Mouse (Mus musculus): ENCODE data around the gene Nup88.
A peak's percentile ranks its signal among the peaks of the same experiment; 100 is the strongest.

Nup88 gene

DNA sequence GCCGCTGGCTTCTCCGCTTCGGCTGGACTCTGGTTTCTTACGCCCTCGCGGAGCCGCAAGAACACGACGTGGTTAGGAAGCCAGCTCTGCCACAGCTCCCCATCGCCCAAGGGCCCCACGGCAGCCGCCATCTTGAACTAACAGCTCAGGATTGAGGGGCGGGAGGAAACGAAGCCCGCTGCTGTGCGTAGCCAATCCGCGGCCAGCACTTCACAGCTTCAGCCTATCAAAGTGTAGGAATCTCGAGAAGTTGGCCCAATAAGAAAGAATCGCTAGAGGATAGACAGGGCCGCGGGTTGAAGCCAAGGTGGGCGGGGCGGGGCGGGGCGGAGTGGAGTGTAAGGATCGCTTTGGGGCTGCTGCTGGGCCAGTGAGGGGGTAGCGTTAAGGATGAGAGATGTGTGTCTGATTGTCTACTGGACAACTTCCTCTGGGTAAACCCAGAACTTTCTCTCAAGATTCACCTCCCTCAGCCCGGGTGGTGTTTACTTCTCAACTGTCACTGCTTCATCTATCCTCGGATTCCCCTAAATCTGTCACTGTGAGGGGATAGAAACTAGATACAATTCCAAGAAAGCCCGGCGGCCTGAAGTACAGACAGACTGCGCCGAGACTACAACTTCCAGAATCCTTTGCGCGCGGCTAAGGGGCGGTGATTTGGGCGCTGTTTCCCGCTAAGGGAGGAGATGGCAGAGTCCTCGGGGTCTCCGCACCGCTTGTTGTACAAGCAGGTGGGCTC, at the start of gene Nup88, which contains the start of gene Rpain:
TSS of gene Nup88 (minus strand) at position 153 of the 739 bp plus-strand sequence.
TSS of gene Rpain (plus strand) at position 393 of the 739 bp plus-strand sequence.
- no peak for TF ChIP-seq GATA4 (IDR thresholded peaks at IDR 0.05; ENCODE audit: insufficient replicate concordance, low read length)

DNA sequence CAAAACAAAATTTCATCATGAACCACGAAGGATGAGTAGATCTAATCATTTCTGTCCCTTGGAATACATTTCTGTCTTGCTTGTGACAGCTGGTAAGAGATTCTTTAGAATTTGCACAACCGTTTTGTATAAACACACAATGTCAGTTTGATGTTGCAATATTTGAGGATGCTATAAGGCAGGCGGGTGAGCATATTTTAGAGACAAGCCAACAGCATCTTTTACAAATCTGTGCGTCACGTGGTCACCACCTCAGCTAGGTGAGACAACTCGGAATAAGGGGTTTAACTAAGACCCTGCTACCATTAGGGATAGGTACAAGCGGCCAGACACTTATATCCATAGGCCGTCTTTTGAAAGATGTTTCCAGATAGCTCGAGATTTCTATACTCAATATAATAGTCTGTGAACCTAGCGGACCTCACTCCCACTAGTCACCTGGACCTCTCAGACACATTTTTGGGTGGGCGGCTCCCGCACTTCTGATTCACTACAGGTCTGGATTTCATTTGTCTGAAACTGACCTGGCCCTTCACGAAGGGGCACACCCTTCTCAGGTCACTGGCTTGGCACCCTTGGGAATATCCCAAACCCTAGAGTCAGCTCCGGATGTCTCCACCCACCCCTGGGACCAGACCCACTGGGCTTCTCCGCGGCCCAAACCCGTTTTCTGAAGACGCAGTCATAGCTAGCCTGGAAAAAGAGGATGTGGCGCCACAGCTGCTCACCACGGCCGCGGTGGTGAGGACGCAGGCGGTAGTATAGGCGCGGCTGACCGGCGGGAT, 48.8 kb upstream of the Nup88 start:
- TF ChIP-seq GATA4 (IDR thresholded peaks at IDR 0.05; ENCODE audit: insufficient replicate concordance, low read length) = no peak

DNA sequence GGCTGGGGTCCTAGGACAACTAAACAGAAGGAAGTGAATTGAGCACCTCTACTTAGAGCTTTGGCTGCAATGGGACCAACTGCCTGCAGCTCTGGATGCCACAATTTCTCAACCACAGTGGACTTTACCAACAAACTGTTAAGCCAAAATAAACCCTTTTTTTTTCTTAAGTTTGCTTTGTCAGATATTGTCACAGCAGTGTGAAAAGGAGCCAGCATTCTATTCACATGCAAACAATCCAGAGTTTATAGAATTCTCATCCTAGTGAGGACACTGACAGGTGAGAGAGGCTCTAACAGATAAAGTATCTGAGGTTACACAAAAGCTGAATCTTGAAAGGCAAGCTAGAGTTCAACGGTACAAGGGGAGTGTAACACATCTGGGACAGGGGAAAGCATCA, 47.3 kb upstream of the Nup88 start:
- peak; percentile 63; the same call in 1 of the 2 replicates for TF ChIP-seq GATA4 (IDR thresholded peaks at IDR 0.05; ENCODE audit: insufficient replicate concordance, low read length)

DNA sequence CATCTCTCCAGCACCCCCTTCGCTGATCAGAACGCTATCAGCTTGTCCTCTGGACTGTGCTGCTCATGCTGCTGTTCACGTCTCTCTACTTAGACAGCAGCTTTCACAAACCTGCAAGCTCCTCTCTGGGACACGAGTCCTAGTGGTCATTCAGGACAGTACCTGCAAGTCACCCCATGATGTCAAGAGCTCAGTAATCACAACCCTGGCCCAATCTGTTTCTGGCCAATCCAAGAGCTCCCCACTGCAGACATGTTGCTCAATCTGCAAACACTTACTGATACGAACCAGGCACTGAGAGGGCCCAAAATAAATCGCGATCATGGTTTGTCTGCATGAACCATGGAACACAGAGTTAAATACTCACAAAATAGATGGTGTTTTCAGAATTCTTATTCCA, 43.0 kb upstream of the Nup88 start:
- TF ChIP-seq GATA4 (IDR thresholded peaks at IDR 0.05; ENCODE audit: insufficient replicate concordance, low read length) = peak; percentile 76

DNA sequence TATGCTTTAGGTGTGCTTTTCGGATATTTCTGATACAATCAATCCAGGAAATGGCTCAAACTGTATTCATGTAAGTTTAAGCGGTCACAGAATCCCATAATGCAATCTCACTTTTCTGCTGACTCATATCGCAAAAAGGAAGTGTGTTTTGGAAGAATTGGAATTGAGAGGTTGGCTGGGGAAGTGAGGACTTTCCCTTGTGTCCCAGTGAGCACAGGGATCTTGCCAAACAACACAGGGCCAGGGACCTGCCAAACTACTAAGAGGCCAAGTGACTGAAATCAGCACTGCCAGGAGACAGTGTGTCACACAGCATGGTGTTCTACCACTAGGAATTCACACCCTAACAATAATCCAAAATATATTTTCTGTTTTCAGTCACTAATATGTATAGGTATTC, 38.5 kb upstream of the Nup88 start:
- peak; percentile 25; the same call in 1 of the 2 replicates for TF ChIP-seq GATA4 (IDR thresholded peaks at IDR 0.05; ENCODE audit: insufficient replicate concordance, low read length)

DNA sequence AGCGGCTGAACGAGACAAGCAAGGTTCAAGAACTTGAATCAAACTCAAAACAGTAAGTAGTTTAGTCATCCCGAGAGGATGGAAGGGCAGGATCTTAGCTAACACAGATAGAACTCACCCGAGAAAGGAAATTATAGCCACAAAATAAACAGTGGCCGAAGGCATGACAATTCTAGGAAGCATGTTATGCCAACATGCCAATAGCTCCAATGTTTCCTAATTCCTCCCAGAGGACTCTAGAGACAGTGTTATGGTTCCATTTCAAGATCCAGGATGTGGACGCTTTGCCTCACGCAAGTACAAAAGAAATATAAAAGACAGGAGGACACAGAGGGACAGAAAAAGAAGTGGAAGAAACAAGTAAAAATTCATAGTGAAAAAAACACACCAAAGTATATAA, 38.1 kb upstream of the Nup88 start:
- TF ChIP-seq GATA4 (IDR thresholded peaks at IDR 0.05; ENCODE audit: insufficient replicate concordance, low read length) = no peak

DNA sequence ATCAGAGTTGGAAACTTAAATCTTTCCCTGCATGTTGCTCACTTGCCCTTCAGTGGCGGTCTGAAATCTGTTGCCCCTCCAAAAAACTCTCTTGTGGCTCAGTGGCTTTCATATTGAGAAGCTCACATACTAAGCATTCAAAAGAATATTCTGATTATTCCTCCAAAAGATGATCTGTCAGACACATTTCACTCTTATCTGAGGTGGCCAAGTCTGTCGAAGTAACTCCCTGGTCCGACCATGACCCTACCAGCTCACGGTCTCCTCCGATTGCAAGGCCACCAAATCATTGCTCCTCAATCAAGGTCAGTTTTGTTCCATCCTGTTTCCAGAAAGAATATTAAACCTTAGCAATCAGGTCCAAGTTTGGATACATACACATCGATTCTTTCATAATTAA, 37.3 kb upstream of the Nup88 start:
- no peak for TF ChIP-seq GATA4 (IDR thresholded peaks at IDR 0.05; ENCODE audit: insufficient replicate concordance, low read length)

DNA sequence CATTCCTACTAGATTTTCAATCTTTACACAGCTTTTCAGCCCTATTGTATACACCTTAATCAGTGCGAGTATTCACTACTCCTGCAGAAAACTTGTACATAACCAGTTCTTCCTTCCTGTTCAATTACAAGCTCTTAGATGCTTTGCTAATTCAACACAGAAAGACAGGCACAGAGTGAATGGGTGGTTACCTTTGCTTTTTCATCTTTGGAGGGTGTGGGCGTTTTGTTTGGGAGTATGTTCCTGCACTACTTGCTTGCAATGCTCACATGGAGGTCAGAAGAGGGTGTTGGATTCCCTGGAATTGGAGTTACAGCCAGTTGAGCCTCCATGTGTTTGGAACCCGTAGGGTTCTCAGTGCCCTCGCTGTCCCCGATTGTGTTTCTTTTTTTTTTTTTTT, 35.3 kb upstream of the Nup88 start:
- no peak for TF ChIP-seq GATA4 (IDR thresholded peaks at IDR 0.05; ENCODE audit: insufficient replicate concordance, low read length)

DNA sequence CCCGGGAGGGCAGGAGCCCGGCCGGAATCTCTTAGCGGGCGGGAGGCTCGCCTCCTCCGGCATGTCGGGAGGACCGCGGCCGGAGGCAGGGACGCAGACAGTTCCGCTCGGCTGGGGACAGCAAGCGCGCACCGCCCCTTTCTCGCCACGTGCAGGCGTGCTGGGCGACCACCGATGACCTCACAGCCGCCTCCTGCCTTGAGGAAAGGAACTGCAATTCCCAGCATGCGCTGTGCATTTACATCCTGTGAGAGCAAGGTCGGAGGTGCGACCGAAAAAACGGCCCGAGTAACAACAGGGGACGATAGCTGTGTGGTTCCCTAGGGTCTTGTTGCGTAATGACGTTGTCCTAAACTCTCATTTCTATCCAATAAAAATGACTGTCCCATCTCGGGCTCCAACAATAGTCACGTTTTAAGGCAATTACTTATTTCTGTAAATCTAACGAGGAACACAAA, 34.6 kb upstream of the Nup88 start, which contains the start of gene Dhx33:
TSS of gene Dhx33 (minus strand) at position 122 of the 458 bp plus-strand sequence.
- peak; percentile 34; the same call in 1 of the 2 replicates for TF ChIP-seq GATA4 (IDR thresholded peaks at IDR 0.05; ENCODE audit: insufficient replicate concordance, low read length)

DNA sequence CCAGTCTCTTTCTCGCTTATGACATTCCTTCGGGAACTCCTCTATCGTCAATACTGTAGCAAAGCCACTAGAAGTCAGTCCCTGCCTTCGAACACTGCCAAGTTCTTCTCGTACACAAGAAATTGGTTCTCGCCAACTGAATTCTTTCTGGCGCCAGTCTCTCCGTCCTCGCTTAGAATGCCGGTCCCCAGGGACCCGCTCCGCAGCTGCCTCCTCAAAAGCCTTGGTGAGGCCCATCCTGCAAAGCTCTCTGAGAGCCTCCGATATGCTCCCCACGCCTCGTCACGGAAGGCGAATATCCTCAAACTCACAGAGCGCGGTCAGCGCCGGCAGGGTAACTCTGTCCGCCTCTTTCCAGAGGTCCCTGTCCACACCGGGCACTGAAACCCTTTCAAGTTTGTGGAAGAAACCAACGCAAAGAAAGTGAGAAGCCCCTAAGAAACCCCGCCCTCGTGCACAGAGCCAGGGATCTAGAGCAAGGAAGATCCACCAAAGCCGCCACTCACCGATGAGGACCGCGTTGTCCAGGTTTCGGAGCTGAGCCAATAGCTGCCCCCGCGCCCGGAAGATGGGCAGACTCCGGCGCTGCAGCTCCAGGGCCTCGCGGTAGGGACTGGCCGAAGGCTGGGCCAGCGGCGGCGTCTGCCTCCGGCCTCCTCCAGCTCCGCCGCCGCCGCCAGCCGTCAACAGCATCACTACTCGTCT, 34.0 kb upstream of the Nup88 start:
- no peak for TF ChIP-seq GATA4 (IDR thresholded peaks at IDR 0.05; ENCODE audit: insufficient replicate concordance, low read length)

DNA sequence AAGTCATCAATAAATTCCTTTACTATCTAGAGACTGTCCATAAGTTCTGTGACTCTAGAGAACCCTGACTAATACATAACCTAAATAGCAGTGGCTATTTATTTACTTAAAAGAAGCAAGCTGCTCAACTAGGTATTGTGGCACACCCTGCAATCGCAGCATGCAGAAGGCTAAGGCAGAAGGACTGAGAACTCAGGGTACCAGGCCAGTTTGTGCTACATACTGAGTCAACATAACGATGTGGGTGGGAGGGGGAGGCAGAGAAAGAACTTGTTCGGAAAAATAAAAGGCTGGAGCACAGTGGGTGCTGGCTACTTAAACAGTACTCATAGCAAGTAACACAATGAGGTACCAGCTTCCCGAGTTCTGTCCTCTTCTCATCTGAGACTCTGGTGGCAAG, 31.4 kb upstream of the Nup88 start:
- TF ChIP-seq GATA4 (IDR thresholded peaks at IDR 0.05; ENCODE audit: insufficient replicate concordance, low read length) = no peak

DNA sequence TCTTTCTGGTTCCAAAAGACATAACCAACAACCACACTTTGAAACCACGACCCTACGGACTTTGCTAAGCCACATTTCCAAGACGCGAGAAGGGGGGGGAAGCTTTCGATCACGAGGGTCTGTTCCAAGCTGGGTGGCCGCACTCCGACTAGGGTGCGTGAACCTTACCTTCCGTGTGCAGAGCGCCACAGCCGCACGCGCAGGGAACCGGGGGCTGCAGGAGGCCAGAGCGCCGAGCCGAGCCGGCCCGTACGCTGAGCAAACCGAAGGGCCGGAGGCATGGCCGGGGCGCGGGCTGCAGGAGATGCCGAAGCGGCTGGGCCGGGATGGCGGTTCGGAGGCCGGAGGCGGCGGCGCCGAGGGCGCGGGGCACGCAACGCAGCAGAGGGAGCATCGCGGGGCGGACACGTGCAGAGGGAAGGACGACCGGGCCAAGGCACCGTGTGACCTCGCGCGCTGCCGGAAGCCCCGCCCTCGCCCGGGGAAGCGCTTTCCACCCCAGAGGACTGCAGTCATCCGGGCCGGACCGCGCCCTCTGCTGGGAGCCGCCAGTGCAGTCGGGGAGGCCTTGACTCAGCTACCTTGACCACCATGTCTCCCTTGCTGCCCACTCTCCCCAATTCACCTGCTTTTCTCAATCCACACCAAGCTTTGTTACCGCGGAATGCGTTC, 12.9 kb upstream of the Nup88 start, which contains the start of gene C1qbp:
TSS of gene C1qbp (minus strand) at position 470 of the 672 bp plus-strand sequence.
- peak; percentile 41; the same call in 1 of the 2 replicates for TF ChIP-seq GATA4 (IDR thresholded peaks at IDR 0.05; ENCODE audit: insufficient replicate concordance, low read length)

DNA sequence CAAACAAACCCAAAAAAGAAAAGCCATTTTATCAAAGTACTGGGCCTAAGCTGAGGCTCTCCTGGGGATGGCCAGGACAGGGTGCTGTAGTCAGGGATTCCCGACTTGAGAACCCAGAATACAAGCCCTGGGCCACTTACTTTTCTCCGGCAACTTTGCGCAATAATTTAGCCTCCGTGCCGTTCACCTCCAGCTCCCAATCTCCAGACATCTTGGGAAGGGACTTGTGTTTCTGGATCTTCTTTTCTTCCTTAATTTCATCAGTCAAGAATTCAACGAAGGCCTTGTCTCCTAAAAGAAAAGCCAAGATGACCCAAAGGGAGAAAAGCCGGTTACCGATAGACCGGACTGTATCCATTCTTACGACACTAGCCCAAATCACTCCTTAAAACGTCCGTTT, 12.3 kb upstream of the Nup88 start:
- no peak for TF ChIP-seq GATA4 (IDR thresholded peaks at IDR 0.05; ENCODE audit: insufficient replicate concordance, low read length)

DNA sequence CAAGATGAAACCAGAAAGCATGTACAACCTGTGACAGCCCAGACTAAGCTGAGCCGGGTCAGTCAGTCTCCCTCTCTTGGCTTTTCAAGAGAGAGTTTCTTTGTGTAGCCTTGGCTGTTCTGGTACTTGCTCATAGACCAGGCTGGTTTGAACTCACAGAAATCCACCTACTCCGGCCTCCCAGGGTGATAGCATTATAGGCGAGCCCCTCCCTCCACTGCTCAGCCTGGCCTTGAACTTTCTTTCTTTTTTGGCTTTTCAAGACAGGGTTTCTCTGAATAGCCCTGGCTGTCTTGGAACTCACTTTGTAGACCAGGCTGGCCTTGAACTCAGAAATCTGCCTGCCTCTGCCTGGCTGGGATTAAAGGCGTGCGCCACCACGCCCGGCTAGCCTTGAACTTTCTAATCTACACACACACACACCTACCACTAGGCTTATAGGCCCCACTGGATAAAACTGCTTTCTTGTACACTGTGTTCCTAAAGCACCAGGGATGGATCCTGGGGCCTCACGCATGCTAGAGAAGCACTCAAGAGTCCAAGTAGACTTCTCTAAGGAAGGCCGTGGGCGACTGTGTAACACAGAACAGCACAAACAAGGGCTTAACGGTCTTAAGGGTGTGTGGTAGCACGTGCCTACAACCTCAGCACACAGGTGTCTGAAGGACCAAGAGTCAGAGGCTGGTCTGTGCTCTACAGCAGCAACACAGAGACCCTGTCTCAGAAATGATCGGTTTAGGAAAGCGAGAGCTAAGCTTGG, 11.2 kb upstream of the Nup88 start:
- no peak for TF ChIP-seq GATA4 (IDR thresholded peaks at IDR 0.05; ENCODE audit: insufficient replicate concordance, low read length)
